8 mouse cellular contexts compared by ENCODE assay signal in the genomic region with DNA sequence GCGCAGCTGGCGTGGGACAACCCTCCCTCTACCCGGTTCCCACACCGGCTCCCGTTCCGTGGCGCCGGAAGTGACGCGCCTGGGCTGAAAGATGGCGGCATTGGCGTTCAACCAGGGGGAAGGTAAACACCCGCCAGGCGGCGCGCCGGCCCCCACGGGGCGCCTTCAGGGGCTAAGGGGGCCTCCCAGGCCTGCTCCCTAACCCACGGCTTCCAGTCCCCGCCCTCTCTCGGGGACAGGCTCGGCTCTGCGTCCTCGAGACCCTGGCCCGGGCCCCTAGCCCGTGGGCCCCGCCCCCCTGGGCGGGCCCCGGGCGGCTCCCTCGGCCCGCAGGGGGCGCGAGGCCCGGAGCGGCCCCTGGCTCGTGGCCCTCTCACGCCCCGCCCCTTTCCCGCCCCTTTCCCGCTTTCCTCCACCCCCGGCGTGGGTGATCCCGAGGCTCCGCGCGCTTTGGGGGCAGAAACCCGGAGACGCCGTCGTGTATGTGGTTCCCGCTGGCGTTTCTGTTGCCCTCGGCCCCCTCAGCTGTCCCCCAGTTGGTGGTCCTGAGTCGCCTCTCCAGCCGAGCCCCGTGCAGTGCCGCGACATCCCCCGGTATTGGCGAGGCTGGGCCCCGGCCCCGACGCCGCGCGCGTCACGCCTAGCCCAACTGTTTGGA. TPM values are rescaled to one million over a fixed set of nuclear protein-coding genes. Genes with fewer than 3 reads are reported as not detected.
DNase-seq lines count a peak whose midpoint lies in the region; ATAC-seq lines count a peak whose summit lies in the region.

A gene (plus strand): TSS at position 68 of the 658 bp plus-strand sequence.

- no peaks in the 10 kb centered on the region for H3K9me3 ChIP-seq in forebrain, embryonic 13.5 days (replicated peaks)
- H3K9me3 ChIP-seq in liver, embryonic 15.5 days (replicated peaks): no peaks in the 10 kb centered on the region
- no peaks in the 10 kb centered on the region for H3K9me3 ChIP-seq in neural tube, embryonic 11.5 days (ENCODE audit: control insufficient read depth, low read length)
- no peaks in the 10 kb centered on the region for H3K9me3 ChIP-seq in stomach, embryonic 16.5 days (replicated peaks; ENCODE audit: control insufficient read depth, low read length)

- peaks cover 62% of the 10 kb centered on the region for H3K27me3 ChIP-seq in forebrain, embryonic 13.5 days
- H3K27me3 ChIP-seq in liver, embryonic 15.5 days: peaks cover 45% of the 10 kb centered on the region
- H3K27me3 ChIP-seq in neural tube, embryonic 11.5 days (ENCODE audit: control insufficient read depth, insufficient read depth, low read length): peaks cover 20% of the 10 kb centered on the region
- peaks cover 28% of the 10 kb centered on the region; the same call in 1 of the 2 replicates for H3K27me3 ChIP-seq in stomach, embryonic 16.5 days (ENCODE audit: control insufficient read depth, insufficient read depth, low read length)

- peak within 1 kb of the TSS; percentile 84 for H3K27ac ChIP-seq in forebrain, embryonic 13.5 days
- H3K27ac ChIP-seq in liver, embryonic 15.5 days (replicated peaks): peak within 1 kb of the TSS; percentile 90
- peak within 1 kb of the TSS; percentile 83 for H3K27ac ChIP-seq in neural tube, embryonic 11.5 days (ENCODE audit: low read depth, low read length)
- H3K27ac ChIP-seq in stomach, embryonic 16.5 days (ENCODE audit: low read length): peak within 1 kb of the TSS; percentile 79

- no peaks in the 10 kb centered on the region for H3K36me3 ChIP-seq in forebrain, embryonic 13.5 days (ENCODE audit: poor library complexity, severe bottlenecking)
- no peaks in the 10 kb centered on the region for H3K36me3 ChIP-seq in liver, embryonic 15.5 days (replicated peaks)
- no peaks in the 10 kb centered on the region for H3K36me3 ChIP-seq in neural tube, embryonic 11.5 days (ENCODE audit: control insufficient read depth, insufficient read depth, low read length)
- H3K36me3 ChIP-seq in stomach, embryonic 16.5 days (ENCODE audit: control insufficient read depth, insufficient read depth, low read length): no peaks in the 10 kb centered on the region

- intact Hi-C loops in heart, postnatal 10 days (cut with DNase I): loop anchor here (1.0 to 5.0 kb wide), 2 partner anchors 21 to 133 kb away; a partner anchor contains a TSS

- WGBS in forebrain, embryonic 13.5 days: 12% methylated on average over 48 of the region's 70 CpGs
- 9% methylated on average over 67 of the region's 70 CpGs for WGBS in liver, embryonic 15.5 days (ENCODE audit: insufficient replicate concordance)
- 8% methylated on average over 33 of the region's 70 CpGs for whole genome bisulfite sequencing in neural tube, embryonic 11.5 days
- WGBS in stomach, embryonic 16.5 days: 3% methylated on average over 54 of the region's 70 CpGs

- peak within 1 kb of the TSS; percentile 62 for H3K4me3 ChIP-seq in forebrain, embryonic 13.5 days
- H3K4me3 ChIP-seq in liver, embryonic 15.5 days (replicated peaks): peak within 1 kb of the TSS; percentile 74
- H3K4me3 ChIP-seq in neural tube, embryonic 11.5 days (ENCODE audit: low read depth, low read length): peak within 1 kb of the TSS; percentile 59
- peak within 1 kb of the TSS; percentile 66 for H3K4me3 ChIP-seq in stomach, embryonic 16.5 days (replicated peaks; ENCODE audit: low read length)

- DNase-seq in ES-CJ7 (ENCODE audit: low read depth, low spot score): peak; percentile 82
- peak; percentile 88 to 89 for DNase-seq in heart, postnatal 10 days
- peak; percentile 85 to 91 for DNase-seq in kidney, postnatal 4 days
- DNase-seq in neural tube, embryonic 11.5 days (ENCODE audit: low spot score): peak; percentile 88

- peak; percentile 91 for ATAC-seq in cerebellum, adult (ENCODE audit: insufficient number of reproducible peaks, low FRiP score, low TSS enrichment)
- peak; percentile 98 for ATAC-seq in forebrain, embryonic 13.5 days
- ATAC-seq in liver, embryonic 15.5 days (ENCODE audit: insufficient read depth): peak; percentile 91
- ATAC-seq in neural tube, embryonic 11.5 days (ENCODE audit: insufficient read depth, low FRiP score, low TSS enrichment): peak; percentile 92
- peak; percentile 98 for ATAC-seq in stomach, embryonic 16.5 days (ENCODE audit: insufficient read depth, low FRiP score)

- H3K9ac ChIP-seq in forebrain, embryonic 13.5 days: peak within 1 kb of the TSS; percentile 77
- peak within 1 kb of the TSS; percentile 75 for H3K9ac ChIP-seq in liver, embryonic 15.5 days
- H3K9ac ChIP-seq in neural tube, embryonic 11.5 days (ENCODE audit: low read length): peak within 1 kb of the TSS; percentile 73
- H3K9ac ChIP-seq in stomach, embryonic 16.5 days (ENCODE audit: low read length): peak within 1 kb of the TSS; percentile 79

- no peaks in the 10 kb centered on the region for H3K4me1 ChIP-seq in forebrain, embryonic 13.5 days
- 0 out of 2 replicates have a peak, but pooled peaks cover 5% of the 10 kb centered on the region for H3K4me1 ChIP-seq in liver, embryonic 15.5 days (replicated peaks)
- no peaks in the 10 kb centered on the region for H3K4me1 ChIP-seq in neural tube, embryonic 11.5 days (ENCODE audit: control insufficient read depth, insufficient read depth, low read length)
- no peaks in the 10 kb centered on the region for H3K4me1 ChIP-seq in stomach, embryonic 16.5 days (ENCODE audit: control insufficient read depth, insufficient read depth, low read length)

- H3K4me2 ChIP-seq in forebrain, embryonic 13.5 days: peak within 1 kb of the TSS; percentile 59
- H3K4me2 ChIP-seq in liver, embryonic 15.5 days: peak within 1 kb of the TSS; percentile 79
- H3K4me2 ChIP-seq in neural tube, embryonic 11.5 days (ENCODE audit: low read depth): peak within 1 kb of the TSS; percentile 33
- peak within 1 kb of the TSS; percentile 57 for H3K4me2 ChIP-seq in stomach, embryonic 16.5 days (ENCODE audit: low read depth, low read length)

RNA-seq across cellular contexts. Expression of the gene that starts here (rescaled TPM):
- polyA plus RNA-seq in forebrain, embryonic 13.5 days (2015; fragmentation: Nextera tagmentation; extraction: Ambion mirVana): 8.9 and 9.3 TPM in 2 replicates
- total RNA-seq in heart, postnatal 10 days (2021): 10 to 100 TPM in 1 of 2 experiments, 1 to 10 TPM in 1; 9.1 to 11.5 TPM
- polyA plus RNA-seq in liver, embryonic 15.5 days (2015; fragmentation: Nextera tagmentation; extraction: Ambion mirVana): 3.2 TPM in 2 replicates
- 11.1 and 11.4 TPM in 2 replicates for polyA plus RNA-seq in neural tube, embryonic 11.5 days (2014; fragmentation: Nextera tagmentation; extraction: Ambion mirVana)
- 8.4 and 8.5 TPM in 2 replicates for polyA plus RNA-seq in stomach, embryonic 16.5 days (2015; fragmentation: Nextera tagmentation; extraction: Ambion mirVana)

Comparison
In these comparisons a context has a peak if more than half of its experiments do, and no peak if none do; other contexts are left out.
1. Peak in every context shown above with its lines: DNase-seq, ATAC-seq, H3K4me3 ChIP-seq and H3K27ac ChIP-seq.